Comparison of ENCODE assay signal across 11 mouse cellular contexts in genomic region chr12:73052036-73052650, GRCm38 (mm10). TPM values are rescaled to one million over a fixed set of nuclear protein-coding genes. Genes with fewer than 3 reads are reported as not detected.
DNase-seq lines count a peak whose midpoint lies in the region; ATAC-seq and TF ChIP-seq lines count a peak whose summit lies in the region.
"Had no signal": no experiment of that assay in that cellular context is flagged by ENCODE, and none has a peak within 500 bp of the region (broad histone marks: within the 10 kb centered on the region; RNA-seq: fewer than 3 reads in every experiment).

No protein-coding gene starts in this region.

- no peak for TF ChIP-seq EP300 in stomach, postnatal 0 days (optimal IDR thresholded peaks at IDR 0.05)

- no peak for TF ChIP-seq CTCF in gastrocnemius, adult 2 months (IDR thresholded peaks at IDR 0.05)
- no peak for TF ChIP-seq CTCF in stomach, postnatal 0 days (IDR thresholded peaks at IDR 0.05; ENCODE audit: low read depth)

- H3K4me3 ChIP-seq in gastrocnemius, adult 2 months: peak overlapping the region; percentile 80
- no peak overlapping the region for H3K4me3 ChIP-seq in midbrain, embryonic 11.5 days (ENCODE audit: low read depth, low read length)
- H3K4me3 ChIP-seq in midbrain, embryonic 15.5 days: no peak overlapping the region
- peak overlapping the region; percentile 82; the same call in 1 of the 2 replicates for H3K4me3 ChIP-seq in heart, embryonic 16.5 days (ENCODE audit: low read length)
- H3K4me3 ChIP-seq in stomach, postnatal 0 days (ENCODE audit: low read depth, low read length): no peak overlapping the region
- H3K4me3 ChIP-seq: layer of hippocampus, adult 2 months had no signal

- intact Hi-C loops in gastrocnemius, adult 2 months (cut with DNase I): no loop called here
- intact Hi-C loops in left cerebral cortex, postnatal 14 days (cut with DNase I): loop anchor here (5.0 to 10.0 kb wide), 3 partner anchors 60 to 233 kb away; partner anchors contain the start of genes Six4, Slc38a6 and Trmt5

- peak overlapping the region; percentile 98 for H3K27ac ChIP-seq in gastrocnemius, adult 2 months
- no peak overlapping the region for H3K27ac ChIP-seq in midbrain, embryonic 11.5 days (ENCODE audit: low read depth, low read length)
- no peak overlapping the region for H3K27ac ChIP-seq in midbrain, embryonic 15.5 days
- no peak overlapping the region; the same call in 1 of the 2 replicates for H3K27ac ChIP-seq in heart, embryonic 16.5 days (ENCODE audit: low read length)
- H3K27ac ChIP-seq in stomach, postnatal 0 days (replicated peaks): no peak overlapping the region
- H3K27ac ChIP-seq: layer of hippocampus, adult 2 months had no signal

- no peaks in the 10 kb centered on the region for H3K36me3 ChIP-seq in midbrain, embryonic 11.5 days (ENCODE audit: control insufficient read depth, insufficient read depth, low read length)
- H3K36me3 ChIP-seq in midbrain, embryonic 15.5 days (replicated peaks): no peaks in the 10 kb centered on the region
- H3K36me3 ChIP-seq in heart, embryonic 16.5 days (ENCODE audit: control insufficient read depth, insufficient read depth): no peaks in the 10 kb centered on the region
- no peaks in the 10 kb centered on the region for H3K36me3 ChIP-seq in stomach, postnatal 0 days (ENCODE audit: control insufficient read depth, insufficient read depth, low read length)

- no peak overlapping the region for H3K9ac ChIP-seq in midbrain, embryonic 11.5 days (ENCODE audit: low read length)
- no peak overlapping the region for H3K9ac ChIP-seq in midbrain, embryonic 15.5 days
- H3K9ac ChIP-seq in heart, embryonic 16.5 days (ENCODE audit: low read length): no peak overlapping the region; the same call in 1 of the 2 replicates
- H3K9ac ChIP-seq in stomach, postnatal 0 days (ENCODE audit: low read length): no peak overlapping the region
- H3K9ac ChIP-seq: lung, embryonic 14.5 days had no signal

- H3K9me3 ChIP-seq in midbrain, embryonic 11.5 days (ENCODE audit: control insufficient read depth, low read length): no peaks in the 10 kb centered on the region
- H3K9me3 ChIP-seq in midbrain, embryonic 15.5 days: no peaks in the 10 kb centered on the region
- H3K9me3 ChIP-seq in heart, embryonic 16.5 days (replicated peaks; ENCODE audit: control insufficient read depth, low read length): no peaks in the 10 kb centered on the region
- H3K9me3 ChIP-seq in stomach, postnatal 0 days (ENCODE audit: control insufficient read depth, low read length): no peaks in the 10 kb centered on the region

- peaks cover 10% of the 10 kb centered on the region for H3K4me1 ChIP-seq in midbrain, embryonic 11.5 days (ENCODE audit: control insufficient read depth, insufficient read depth, low read length)
- H3K4me1 ChIP-seq in midbrain, embryonic 15.5 days: peaks cover 7% of the 10 kb centered on the region; the same call in 1 of the 2 replicates
- H3K4me1 ChIP-seq in heart, embryonic 16.5 days (ENCODE audit: control insufficient read depth, insufficient read depth, low read length): peaks cover 14% of the 10 kb centered on the region
- peaks cover 2% of the 10 kb centered on the region; the same call in 1 of the 2 replicates for H3K4me1 ChIP-seq in stomach, postnatal 0 days (replicated peaks; ENCODE audit: control insufficient read depth, insufficient read depth)

- 2% methylated on average over 19 of the region's 19 CpGs for WGBS in midbrain, embryonic 11.5 days
- under 1% methylated on average over 19 of the region's 19 CpGs for WGBS in midbrain, embryonic 15.5 days
- WGBS in heart, embryonic 16.5 days: 11% methylated on average over 19 of the region's 19 CpGs
- WGBS in stomach, postnatal 0 days: 7% methylated on average over 19 of the region's 19 CpGs

- peaks cover 91% of the 10 kb centered on the region for H3K27me3 ChIP-seq in midbrain, embryonic 11.5 days (ENCODE audit: control insufficient read depth, insufficient read depth, low read length)
- peaks cover 81% of the 10 kb centered on the region for H3K27me3 ChIP-seq in midbrain, embryonic 15.5 days (replicated peaks)
- peaks cover 74% of the 10 kb centered on the region for H3K27me3 ChIP-seq in heart, embryonic 16.5 days (ENCODE audit: control insufficient read depth, insufficient read depth, low read length)
- H3K27me3 ChIP-seq in stomach, postnatal 0 days (ENCODE audit: control insufficient read depth, insufficient read depth, low read length): peaks cover 20% of the 10 kb centered on the region; the same call in 1 of the 2 replicates

- H3K4me2 ChIP-seq in midbrain, embryonic 11.5 days: no peak overlapping the region
- H3K4me2 ChIP-seq in midbrain, embryonic 15.5 days: no peak overlapping the region
- no peak overlapping the region for H3K4me2 ChIP-seq in heart, embryonic 16.5 days (ENCODE audit: low read depth, low read length)
- no peak overlapping the region for H3K4me2 ChIP-seq in stomach, postnatal 0 days (replicated peaks; ENCODE audit: low read depth)

- ATAC-seq in midbrain, embryonic 11.5 days (ENCODE audit: low FRiP score): no peak
- no peak for ATAC-seq in midbrain, embryonic 15.5 days (replicated peaks)
- ATAC-seq in heart, embryonic 16.5 days (replicated peaks; ENCODE audit: extremely low read depth, insufficient read depth, low FRiP score): no peak
- ATAC-seq in stomach, postnatal 0 days (ENCODE audit: low FRiP score, low TSS enrichment): no peak

- peak; percentile 65 for DNase-seq in gastrocnemius, adult 2 months
- DNase-seq in gastrocnemius, adult 8-10 months (ENCODE audit: low spot score in 2 of 2): no peak
- peak; percentile 95 for DNase-seq in midbrain, embryonic 11.5 days (ENCODE audit: low spot score, missing footprints)
- DNase-seq in stomach, postnatal 0 days (ENCODE audit: low spot score): peak; percentile 17
- no peak for DNase-seq in left cerebral cortex, postnatal 14 days (ENCODE audit: low spot score in 2 of 2)
- no peak for DNase-seq in right cerebral cortex, postnatal 10 days (ENCODE audit: low spot score in 2 of 2)
- DNase-seq: cerebellum, adult 18-20 months had no signal

RNA-seq across cellular contexts. Expression of gene Six1, which starts 1.5 kb away (rescaled TPM):
- total RNA-seq in gastrocnemius, adult 2 months (2021): 10 to 100 TPM; 59.8 to 68.4 TPM
- total RNA-seq in gastrocnemius, adult 8-10 months (2022): 10 to 100 TPM; 59.5 to 67.4 (median 60.9) TPM
- polyA plus RNA-seq in midbrain, embryonic 11.5 days (2014; fragmentation: Nextera tagmentation; extraction: Ambion mirVana): 10.4 and 12.1 TPM in 2 replicates
- polyA plus RNA-seq in midbrain, embryonic 15.5 days (2015; fragmentation: Nextera tagmentation; extraction: Ambion mirVana): 0.82 and 1.3 TPM in 2 replicates
- polyA plus RNA-seq in heart, embryonic 16.5 days (2015; fragmentation: Nextera tagmentation; extraction: Ambion mirVana): 2.1 and 4.5 TPM in 2 replicates
- 0.02 and 0.10 TPM in 2 replicates for polyA plus RNA-seq in stomach, postnatal 0 days (2015; fragmentation: Nextera tagmentation; extraction: Ambion mirVana)
- total RNA-seq in left cerebral cortex, postnatal 14 days (2021): under 1 TPM; 0.26 to 0.61 TPM

Comparison
In these comparisons a context has a peak if more than half of its experiments do, and no peak if none do; other contexts are left out.
1. DNase-seq: peak in gastrocnemius, adult 2 months (single experiment), midbrain, embryonic 11.5 days (single experiment) and stomach, postnatal 0 days (single experiment); none in gastrocnemius, adult 8-10 months (0 of 2), left cerebral cortex, postnatal 14 days (0 of 2) and right cerebral cortex, postnatal 10 days (0 of 2).
2. H3K4me3 ChIP-seq: peak in gastrocnemius, adult 2 months (single experiment) and heart, embryonic 16.5 days (single experiment); none in midbrain, embryonic 11.5 days (single experiment), midbrain, embryonic 15.5 days (single experiment) and stomach, postnatal 0 days (single experiment).